Mouse (Mus musculus): ENCODE measurements around the gene Gdf5. TPM values are rescaled to one million over a fixed set of nuclear protein-coding genes. Genes with fewer than 3 reads are reported as not detected.
A peak's percentile ranks its signal among the peaks of the same experiment; 100 is the strongest.

Gdf5 gene
- polyA plus RNA-seq, 1 experiment = not detected

GRCm38 (mm10) chr2:155946499-155946898 lies 1.3 kb upstream of the Gdf5 start:
- H3K27me3 ChIP-seq (ENCODE audit: control insufficient read depth, insufficient read depth, insufficient read length) = no peaks in the 10 kb centered on the region
- no peaks in the 10 kb centered on the region for H3K79me3 ChIP-seq (ENCODE audit: low read depth)
- no peak overlapping the region for H3ac ChIP-seq (ENCODE audit: control insufficient read depth, insufficient read length, low read depth)
- H3K79me2 ChIP-seq (ENCODE audit: control insufficient read depth, insufficient read depth) = no peaks in the 10 kb centered on the region
- no peaks in the 10 kb centered on the region for H3K36me3 ChIP-seq (ENCODE audit: control insufficient read depth, insufficient read depth)
- TF ChIP-seq MAX (IDR thresholded peaks at IDR 0.05) = no peak
- no peak for TF ChIP-seq MYOG (IDR thresholded peaks at IDR 0.05; ENCODE audit: control insufficient read depth, extremely low read depth, insufficient read length)
- no peak for TF ChIP-seq CEBPB (IDR thresholded peaks at IDR 0.05; ENCODE audit: low read depth)
- no peak for TF ChIP-seq FOSL1 (IDR thresholded peaks at IDR 0.05; ENCODE audit: insufficient read depth, low read length, poor library complexity, severe bottlenecking)
- no peak for TF ChIP-seq CTCF (IDR thresholded peaks at IDR 0.05; ENCODE audit: control insufficient read depth, insufficient read depth, insufficient read length)
- TF ChIP-seq MYOD1 (IDR thresholded peaks at IDR 0.05; ENCODE audit: control insufficient read depth, insufficient read length, low read depth) = no peak
- no peak for TF ChIP-seq USF1 (IDR thresholded peaks at IDR 0.05; ENCODE audit: low read depth)
- no peak overlapping the region for H3K4me3 ChIP-seq (ENCODE audit: insufficient read depth, poor library complexity, severe bottlenecking)

DNA sequence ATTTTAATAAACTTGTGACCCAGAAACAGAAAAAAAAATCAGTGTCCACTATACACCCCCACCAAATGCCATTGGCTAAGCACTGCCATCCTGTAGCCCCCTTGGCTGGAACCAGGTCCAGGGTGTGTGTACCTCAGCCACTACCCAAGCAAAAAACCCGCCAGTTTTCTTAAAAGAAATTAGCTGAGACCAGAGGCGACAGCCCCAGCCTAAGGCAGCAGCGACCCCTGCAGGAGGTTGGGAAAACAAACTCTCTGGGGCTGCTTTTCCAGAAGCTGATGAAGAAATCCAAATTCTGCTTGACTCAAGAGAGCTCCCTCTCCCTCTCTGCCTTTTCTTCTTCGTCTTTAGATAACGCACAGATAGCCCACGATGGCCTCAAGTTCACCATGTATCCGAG lies 902 bp upstream of the Gdf5 start:
- no peak overlapping the region for H3K4me3 ChIP-seq (ENCODE audit: insufficient read depth, poor library complexity, severe bottlenecking)
- TF ChIP-seq MYOD1 (IDR thresholded peaks at IDR 0.05; ENCODE audit: control insufficient read depth, insufficient read length, low read depth) = no peak
- TF ChIP-seq CEBPB (IDR thresholded peaks at IDR 0.05; ENCODE audit: low read depth) = peak; percentile 22
- TF ChIP-seq CTCF (IDR thresholded peaks at IDR 0.05; ENCODE audit: control insufficient read depth, insufficient read depth, insufficient read length) = peak; percentile 19
- H3K27me3 ChIP-seq (ENCODE audit: control insufficient read depth, insufficient read depth, insufficient read length) = no peaks in the 10 kb centered on the region
- no peaks in the 10 kb centered on the region for H3K79me3 ChIP-seq (ENCODE audit: low read depth)
- no peaks in the 10 kb centered on the region for H3K79me2 ChIP-seq (ENCODE audit: control insufficient read depth, insufficient read depth)
- H3ac ChIP-seq (ENCODE audit: control insufficient read depth, insufficient read length, low read depth) = no peak overlapping the region
- H3K36me3 ChIP-seq (ENCODE audit: control insufficient read depth, insufficient read depth) = no peaks in the 10 kb centered on the region

DNA sequence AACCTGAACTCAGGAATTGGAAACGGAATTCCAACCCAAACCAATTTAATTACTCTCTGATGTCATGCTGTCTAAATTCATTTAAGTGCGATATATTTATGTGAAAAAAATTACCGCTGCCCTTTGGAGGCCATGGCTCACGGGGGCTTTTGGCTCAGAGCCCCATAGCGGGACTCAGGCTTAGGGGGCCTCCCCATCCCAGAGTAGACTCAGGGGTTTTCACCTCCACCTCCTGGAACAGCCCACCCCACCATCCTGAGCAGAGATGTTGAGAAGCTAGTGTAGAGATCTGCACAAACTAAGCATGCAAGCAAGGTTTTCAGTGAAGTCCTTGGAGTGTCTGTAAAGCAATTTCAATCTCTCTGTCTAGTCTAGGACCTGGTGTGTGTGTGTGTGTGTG lies 413 bp upstream of the Gdf5 start:
- H3K4me3 ChIP-seq (ENCODE audit: insufficient read depth, poor library complexity, severe bottlenecking) = no peak overlapping the region
- no peaks in the 10 kb centered on the region for H3K79me2 ChIP-seq (ENCODE audit: control insufficient read depth, insufficient read depth)
- H3ac ChIP-seq (ENCODE audit: control insufficient read depth, insufficient read length, low read depth) = no peak overlapping the region
- TF ChIP-seq MYOG (IDR thresholded peaks at IDR 0.05; ENCODE audit: control insufficient read depth, extremely low read depth, insufficient read length) (no peak), FOSL1 (IDR thresholded peaks at IDR 0.05; ENCODE audit: insufficient read depth, low read length, poor library complexity, severe bottlenecking) (no peak), MYOD1 (IDR thresholded peaks at IDR 0.05; ENCODE audit: control insufficient read depth, insufficient read length, low read depth) (no peak), CTCF (IDR thresholded peaks at IDR 0.05; ENCODE audit: control insufficient read depth, insufficient read depth, insufficient read length) (no peak), USF1 (IDR thresholded peaks at IDR 0.05; ENCODE audit: low read depth) (no peak)
- no peaks in the 10 kb centered on the region for H3K27me3 ChIP-seq (ENCODE audit: control insufficient read depth, insufficient read depth, insufficient read length)
- H3K36me3 ChIP-seq (ENCODE audit: control insufficient read depth, insufficient read depth) = no peaks in the 10 kb centered on the region
- H3K79me3 ChIP-seq (ENCODE audit: low read depth) = no peaks in the 10 kb centered on the region

GRCm38 (mm10) chr2:155944685-155945084 lies 482 bp downstream of the Gdf5 start:
- no peak for TF ChIP-seq MYOG (IDR thresholded peaks at IDR 0.05; ENCODE audit: control insufficient read depth, extremely low read depth, insufficient read length)
- no peak for TF ChIP-seq FOSL1 (IDR thresholded peaks at IDR 0.05; ENCODE audit: insufficient read depth, low read length, poor library complexity, severe bottlenecking)
- TF ChIP-seq USF1 (IDR thresholded peaks at IDR 0.05; ENCODE audit: low read depth) = no peak
- no peak for TF ChIP-seq CTCF (IDR thresholded peaks at IDR 0.05; ENCODE audit: control insufficient read depth, insufficient read depth, insufficient read length)
- TF ChIP-seq MYOD1 (IDR thresholded peaks at IDR 0.05; ENCODE audit: control insufficient read depth, insufficient read length, low read depth) = no peak
- TF ChIP-seq MAX (IDR thresholded peaks at IDR 0.05) = no peak
- no peak for TF ChIP-seq CEBPB (IDR thresholded peaks at IDR 0.05; ENCODE audit: low read depth)
- Histone ChIP-seq H3ac (ENCODE audit: control insufficient read depth, insufficient read length, low read depth) (no peak overlapping the region), H3K79me2 (ENCODE audit: control insufficient read depth, insufficient read depth) (no peaks in the 10 kb centered on the region), H3K4me3 (ENCODE audit: insufficient read depth, poor library complexity, severe bottlenecking) (no peak overlapping the region), H3K79me3 (ENCODE audit: low read depth) (no peaks in the 10 kb centered on the region), H3K36me3 (ENCODE audit: control insufficient read depth, insufficient read depth) (no peaks in the 10 kb centered on the region), H3K27me3 (ENCODE audit: control insufficient read depth, insufficient read depth, insufficient read length) (no peaks in the 10 kb centered on the region)

DNA sequence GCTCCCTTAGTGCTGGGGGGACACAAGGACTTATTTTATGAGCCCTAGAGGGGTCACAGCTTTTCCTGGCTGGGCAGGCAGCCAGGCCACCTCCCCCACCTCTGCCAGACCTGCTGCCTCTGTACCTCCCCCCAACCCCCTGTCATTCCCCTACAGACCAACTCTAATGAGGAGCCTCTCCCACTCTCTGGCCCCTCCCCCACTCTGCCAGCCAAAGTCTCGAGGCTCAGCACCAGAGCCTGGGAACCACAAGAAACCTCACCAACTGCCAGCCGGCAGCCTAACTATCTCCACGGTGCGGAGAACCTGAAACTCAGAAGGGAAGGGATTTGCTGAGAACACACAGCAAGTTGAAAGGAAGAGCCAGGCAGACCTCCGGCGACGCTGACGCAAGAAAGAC lies 1.7 kb downstream of the Gdf5 start:
- no peaks in the 10 kb centered on the region for H3K79me3 ChIP-seq (ENCODE audit: low read depth)
- no peak overlapping the region for H3K4me3 ChIP-seq (ENCODE audit: insufficient read depth, poor library complexity, severe bottlenecking)
- no peaks in the 10 kb centered on the region for H3K27me3 ChIP-seq (ENCODE audit: control insufficient read depth, insufficient read depth, insufficient read length)
- no peaks in the 10 kb centered on the region for H3K36me3 ChIP-seq (ENCODE audit: control insufficient read depth, insufficient read depth)
- H3K79me2 ChIP-seq (ENCODE audit: control insufficient read depth, insufficient read depth) = no peaks in the 10 kb centered on the region
- no peak overlapping the region for H3ac ChIP-seq (ENCODE audit: control insufficient read depth, insufficient read length, low read depth)
- TF ChIP-seq CTCF (IDR thresholded peaks at IDR 0.05; ENCODE audit: control insufficient read depth, insufficient read depth, insufficient read length) (no peak), MYOG (IDR thresholded peaks at IDR 0.05; ENCODE audit: control insufficient read depth, extremely low read depth, insufficient read length) (no peak), MAX (IDR thresholded peaks at IDR 0.05) (no peak), CEBPB (IDR thresholded peaks at IDR 0.05; ENCODE audit: low read depth) (no peak), MYOD1 (IDR thresholded peaks at IDR 0.05; ENCODE audit: control insufficient read depth, insufficient read length, low read depth) (no peak), FOSL1 (IDR thresholded peaks at IDR 0.05; ENCODE audit: insufficient read depth, low read length, poor library complexity, severe bottlenecking) (no peak), USF1 (IDR thresholded peaks at IDR 0.05; ENCODE audit: low read depth) (no peak)

DNA sequence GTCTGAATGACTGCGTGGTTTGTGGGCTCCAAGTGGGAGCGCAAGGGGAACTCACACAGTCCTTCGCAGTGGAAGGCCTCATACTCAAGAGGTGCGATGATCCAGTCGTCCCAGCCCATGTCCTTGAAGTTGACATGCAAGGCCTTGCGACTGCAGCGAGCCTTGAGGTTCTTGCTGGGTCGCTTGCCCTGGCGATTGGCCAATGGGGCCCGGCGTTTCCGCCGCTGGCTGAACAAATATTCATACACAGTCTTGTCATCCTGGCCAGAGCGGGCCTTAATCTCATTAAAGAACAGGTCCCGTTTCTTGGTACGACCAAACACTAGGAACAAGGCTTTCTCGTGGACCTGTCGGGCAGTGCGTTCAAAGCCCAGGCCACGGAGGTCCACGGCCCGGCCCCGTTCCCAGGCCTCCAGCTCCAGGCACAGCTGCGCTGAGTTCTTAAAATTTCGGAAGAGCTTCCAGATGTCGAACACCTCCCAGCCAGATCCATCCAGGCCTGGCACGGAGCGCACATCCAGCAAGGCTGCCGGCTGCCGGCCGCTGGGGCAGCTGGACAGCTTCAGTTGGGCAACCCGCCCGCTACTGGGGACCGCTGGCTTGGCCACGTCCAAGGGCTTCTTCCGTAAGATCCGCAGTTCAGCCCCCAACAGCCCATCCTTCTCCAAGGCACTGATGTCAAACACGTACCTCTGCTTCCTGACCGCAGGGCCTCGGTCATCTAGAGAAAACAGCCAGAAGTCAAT lies 3.3 kb downstream of the Gdf5 start:
- H3K79me2 ChIP-seq (ENCODE audit: control insufficient read depth, insufficient read depth) = no peaks in the 10 kb centered on the region
- no peaks in the 10 kb centered on the region for H3K79me3 ChIP-seq (ENCODE audit: low read depth)
- H3K4me3 ChIP-seq (ENCODE audit: insufficient read depth, poor library complexity, severe bottlenecking) = no peak overlapping the region
- no peak overlapping the region for H3ac ChIP-seq (ENCODE audit: control insufficient read depth, insufficient read length, low read depth)
- TF ChIP-seq MYOD1 (IDR thresholded peaks at IDR 0.05; ENCODE audit: control insufficient read depth, insufficient read length, low read depth) (no peak), USF1 (IDR thresholded peaks at IDR 0.05; ENCODE audit: low read depth) (no peak), FOSL1 (IDR thresholded peaks at IDR 0.05; ENCODE audit: insufficient read depth, low read length, poor library complexity, severe bottlenecking) (no peak), CEBPB (IDR thresholded peaks at IDR 0.05; ENCODE audit: low read depth) (no peak), CTCF (IDR thresholded peaks at IDR 0.05; ENCODE audit: control insufficient read depth, insufficient read depth, insufficient read length) (no peak), MYOG (IDR thresholded peaks at IDR 0.05; ENCODE audit: control insufficient read depth, extremely low read depth, insufficient read length) (no peak), MAX (IDR thresholded peaks at IDR 0.05) (no peak)
- H3K36me3 ChIP-seq (ENCODE audit: control insufficient read depth, insufficient read depth) = no peaks in the 10 kb centered on the region
- H3K27me3 ChIP-seq (ENCODE audit: control insufficient read depth, insufficient read depth, insufficient read length) = no peaks in the 10 kb centered on the region

All from C2C12 (cell line).